Mouse (Mus musculus) intestine, embryonic 14.5 days (tissue): Measurements from ENCODE around the gene Dazap2. TPM values are rescaled to one million over a fixed set of nuclear protein-coding genes. Genes with fewer than 3 reads are reported as not detected.

Experiments
- ATAC-seq: fragments of 200-750 bp; cut with Nextera tagmentation; replicated peaks from 2 replicates; pipeline ENCODE4 v1.8.0; 2017; ENCODE audit warnings: low read depth, moderate number of reproducible peaks, moderate TSS enrichment, moderate library complexity; ENCODE audit not compliant: low FRiP score, low TSS enrichment
- DNase-seq: peaks from one replicate; pipeline ENCODE4 v3.0.0-alpha.2; 2018; ENCODE audit warnings: low spot score
- H3K27ac ChIP-seq: fragments of 300-500 bp; sonication (generic); 2 replicates; pipeline ENCODE4 v1.5.1; 2014; ENCODE audit warnings: low read depth, mild to moderate bottlenecking, control low read depth
- H3K27me3 ChIP-seq: fragments of 300-500 bp; sonication (generic); replicated peaks from 2 replicates; pipeline ENCODE4 v1.6.1; 2014; ENCODE audit warnings: low read length, control low read depth; ENCODE audit not compliant: control insufficient read depth, insufficient read depth
- H3K36me3 ChIP-seq: fragments of 300-500 bp; sonication (generic); 2 replicates; pipeline ENCODE4 v1.6.1; 2014; ENCODE audit warnings: low read length, control low read depth; ENCODE audit not compliant: control insufficient read depth, insufficient read depth
- H3K4me1 ChIP-seq: fragments of 300-500 bp; sonication (generic); replicated peaks from 2 replicates; pipeline ENCODE4 v1.6.1; 2014; ENCODE audit warnings: low read length, control low read depth, mixed read lengths; ENCODE audit not compliant: control insufficient read depth, insufficient read depth
- H3K4me2 ChIP-seq: fragments of 300-500 bp; sonication (generic); 2 replicates; pipeline ENCODE4 v1.6.1; 2014; ENCODE audit warnings: low read length
- H3K4me3 ChIP-seq: fragments of 300-500 bp; sonication (generic); 2 replicates; pipeline ENCODE4 v1.5.1; 2014; ENCODE audit warnings: low read depth, low read length, control low read depth, mixed read lengths
- H3K9ac ChIP-seq: fragments of 300-500 bp; sonication (generic); 2 replicates; pipeline ENCODE4 v1.6.1; 2014; ENCODE audit warnings: mild to moderate bottlenecking, low read length
- H3K9me3 ChIP-seq: fragments of 300-500 bp; sonication (generic); 2 replicates; pipeline ENCODE4 v1.6.1; 2016; ENCODE audit warnings: low read length, control low read depth; ENCODE audit not compliant: control insufficient read depth
- WGBS: fragments of 180-500 bp; shearing (Covaris S2); extraction: QIAGEN DNeasy Blood & Tissue Kit; methylation state at CpG from one replicate; pipeline ENCODE4 v1.1.7; 2014; 5-methylcytosine and 5-hydroxymethylcytosine counted together
- polyA plus RNA-seq: library from polyadenylated mRNA; unstranded; fragments of >200 nt; fragmentation: Nextera tagmentation; extraction: Ambion mirVana; gene quantifications from 2 replicates; pipeline ENCODE4 v1.2.1, GENCODE M21; 2014

The Dazap2 gene
- polyA plus RNA-seq, 1 experiment from 2014 or later, result 269 TPM

DNA sequence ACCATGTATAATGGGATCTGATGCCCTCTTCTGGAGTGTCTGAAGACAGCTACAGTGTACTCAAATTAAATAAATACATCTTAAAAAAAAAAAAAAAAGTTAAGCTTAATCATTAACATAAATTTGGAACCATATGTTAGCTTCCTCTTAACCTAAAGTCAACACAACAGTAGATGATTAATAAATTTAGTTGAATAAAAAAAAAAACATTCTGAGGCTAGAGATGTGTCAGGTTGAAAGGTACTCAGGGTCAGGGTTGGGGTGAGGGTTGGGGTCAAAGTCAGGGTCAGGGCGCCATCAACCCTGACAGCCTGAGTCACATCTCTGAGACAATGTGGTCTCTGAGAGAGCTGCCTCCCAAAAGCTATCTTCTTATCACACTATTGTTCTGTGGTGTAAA, 39.1 kb downstream of the Dazap2 start:
- H3K4me1 ChIP-seq, result no peaks in the 10 kb centered on the region
- WGBS, result 74% methylated on average over 1 of the region's 1 CpGs
- no peaks in the 10 kb centered on the region for H3K27me3 ChIP-seq
- H3K4me2 ChIP-seq, result no peak overlapping the region
- no peaks in the 10 kb centered on the region for H3K9me3 ChIP-seq
- no peak overlapping the region for H3K9ac ChIP-seq
- no peak overlapping the region for H3K4me3 ChIP-seq
- no peak for ATAC-seq
- no peak for DNase-seq
- H3K36me3 ChIP-seq, result no peaks in the 10 kb centered on the region
- no peak overlapping the region for H3K27ac ChIP-seq

DNA sequence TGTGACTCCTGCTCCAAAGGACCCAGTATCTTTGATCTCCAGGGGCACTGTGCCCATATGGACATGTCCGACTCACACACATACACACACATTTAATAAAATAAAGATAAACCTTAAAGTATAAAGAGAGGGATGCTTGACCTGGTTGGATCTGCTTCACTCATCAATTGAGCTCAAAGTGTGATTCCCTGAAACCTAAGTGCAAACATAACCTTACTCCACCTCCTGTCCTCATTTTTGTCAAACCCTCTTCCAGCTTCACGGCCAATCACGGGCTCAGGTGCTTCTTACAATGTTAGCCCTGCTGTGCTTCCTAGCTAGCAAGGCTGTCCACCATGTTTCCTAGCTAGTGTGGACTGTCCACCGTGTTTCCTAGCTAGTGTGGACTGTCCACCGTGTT, 40.1 kb downstream of the Dazap2 start:
- ATAC-seq (no peak), DNase-seq (no peak)
- WGBS, result 83% methylated on average over 5 of the region's 5 CpGs

DNA sequence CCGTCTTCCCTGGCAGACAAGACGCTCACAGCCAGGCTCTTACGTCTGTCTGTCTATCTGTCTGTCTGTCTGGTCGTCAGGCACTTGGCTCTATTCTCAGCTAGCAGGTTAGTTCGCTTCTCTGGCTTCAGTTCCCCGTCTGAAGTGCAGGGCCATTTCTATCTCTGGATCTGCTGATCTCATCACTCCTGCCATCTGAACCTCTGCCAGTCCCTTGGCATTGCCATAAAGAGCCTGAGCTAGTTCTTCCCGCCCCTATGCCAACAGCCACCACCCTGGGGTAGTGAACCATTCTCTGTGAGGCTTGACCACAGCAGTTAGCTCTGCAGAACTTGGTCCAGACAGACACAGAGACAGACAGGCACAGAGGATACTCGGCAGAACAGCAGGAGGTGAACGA, 45.2 kb downstream of the Dazap2 start:
- DNase-seq, result no peak
- Histone ChIP-seq H3K9ac (no peak overlapping the region), H3K27ac (no peak overlapping the region), H3K36me3 (no peaks in the 10 kb centered on the region), H3K4me1 (no peaks in the 10 kb centered on the region), H3K4me2 (no peak overlapping the region), H3K27me3 (no peaks in the 10 kb centered on the region), H3K9me3 (no peaks in the 10 kb centered on the region), H3K4me3 (no peak overlapping the region)
- WGBS, result 82% methylated on average over 9 of the region's 9 CpGs
- ATAC-seq, result no peak

More for the DNA sequence above, 40.1 kb downstream of the Dazap2 start:
- no peaks in the 10 kb centered on the region for H3K9me3 ChIP-seq
- no peak overlapping the region for H3K9ac ChIP-seq
- H3K4me3 ChIP-seq, result no peak overlapping the region
- no peaks in the 10 kb centered on the region for H3K4me1 ChIP-seq
- H3K27me3 ChIP-seq, result no peaks in the 10 kb centered on the region
- H3K4me2 ChIP-seq, result no peak overlapping the region
- H3K36me3 ChIP-seq, result no peaks in the 10 kb centered on the region
- H3K27ac ChIP-seq, result no peak overlapping the region

DNA sequence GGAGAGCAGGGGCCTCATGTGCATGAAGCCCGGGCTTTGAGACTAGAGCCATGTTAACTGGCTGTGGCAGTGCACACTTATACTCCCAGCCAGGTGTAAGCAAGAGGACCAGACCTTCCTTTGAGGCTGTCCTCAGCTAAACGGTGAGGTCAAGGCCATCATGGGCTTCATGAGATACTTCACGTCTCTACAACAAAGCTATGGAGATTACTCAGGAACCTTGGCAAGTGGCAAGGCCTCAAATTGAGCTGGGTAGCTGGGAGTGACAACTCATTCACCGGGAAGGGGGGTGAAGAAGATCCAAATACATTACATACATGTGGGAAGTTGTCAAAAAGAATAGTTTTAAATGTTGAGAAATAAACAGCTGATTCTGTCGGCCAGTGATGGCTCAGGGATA, 45.7 kb downstream of the Dazap2 start:
- 87% methylated on average over 5 of the region's 5 CpGs for WGBS
- H3K9me3 ChIP-seq, result no peaks in the 10 kb centered on the region
- no peak overlapping the region for H3K4me3 ChIP-seq
- H3K4me1 ChIP-seq, result no peaks in the 10 kb centered on the region
- no peak overlapping the region for H3K4me2 ChIP-seq
- no peaks in the 10 kb centered on the region for H3K36me3 ChIP-seq
- DNase-seq, result no peak
- no peak overlapping the region for H3K9ac ChIP-seq
- no peaks in the 10 kb centered on the region for H3K27me3 ChIP-seq
- ATAC-seq, result no peak
- H3K27ac ChIP-seq, result no peak overlapping the region

DNA sequence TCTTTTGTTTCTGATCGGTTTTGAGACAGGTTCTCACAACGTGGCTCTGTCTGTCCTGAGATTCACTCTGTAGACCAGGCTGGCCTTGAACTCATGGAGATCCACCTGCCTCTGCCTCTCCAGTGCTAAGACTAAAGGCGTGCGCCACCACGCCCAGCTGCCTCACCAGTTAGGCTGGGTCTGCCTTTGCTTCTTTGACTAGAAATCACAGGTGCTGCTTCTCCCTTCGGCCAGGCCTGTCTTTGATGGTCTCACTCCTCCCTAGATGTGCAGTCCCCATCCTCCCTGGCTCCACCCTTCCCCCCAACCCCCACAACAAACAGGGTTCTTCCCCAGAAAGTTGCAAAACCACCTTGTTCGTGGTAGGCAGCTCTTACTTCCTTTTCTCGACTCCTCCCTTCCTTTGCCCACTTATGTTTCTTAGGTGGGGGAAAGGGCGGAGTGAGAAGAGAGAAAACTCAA, 49.7 kb downstream of the Dazap2 start:
- no peaks in the 10 kb centered on the region for H3K27me3 ChIP-seq
- no peaks in the 10 kb centered on the region for H3K36me3 ChIP-seq
- H3K9ac ChIP-seq, result no peak overlapping the region
- H3K4me2 ChIP-seq, result no peak overlapping the region
- ATAC-seq (no peak), DNase-seq (no peak)
- H3K4me3 ChIP-seq, result no peak overlapping the region
- H3K27ac ChIP-seq, result no peak overlapping the region
- peaks cover 22% of the 10 kb centered on the region for H3K4me1 ChIP-seq
- H3K9me3 ChIP-seq, result no peaks in the 10 kb centered on the region
- 71% methylated on average over 9 of the region's 9 CpGs for WGBS

DNA sequence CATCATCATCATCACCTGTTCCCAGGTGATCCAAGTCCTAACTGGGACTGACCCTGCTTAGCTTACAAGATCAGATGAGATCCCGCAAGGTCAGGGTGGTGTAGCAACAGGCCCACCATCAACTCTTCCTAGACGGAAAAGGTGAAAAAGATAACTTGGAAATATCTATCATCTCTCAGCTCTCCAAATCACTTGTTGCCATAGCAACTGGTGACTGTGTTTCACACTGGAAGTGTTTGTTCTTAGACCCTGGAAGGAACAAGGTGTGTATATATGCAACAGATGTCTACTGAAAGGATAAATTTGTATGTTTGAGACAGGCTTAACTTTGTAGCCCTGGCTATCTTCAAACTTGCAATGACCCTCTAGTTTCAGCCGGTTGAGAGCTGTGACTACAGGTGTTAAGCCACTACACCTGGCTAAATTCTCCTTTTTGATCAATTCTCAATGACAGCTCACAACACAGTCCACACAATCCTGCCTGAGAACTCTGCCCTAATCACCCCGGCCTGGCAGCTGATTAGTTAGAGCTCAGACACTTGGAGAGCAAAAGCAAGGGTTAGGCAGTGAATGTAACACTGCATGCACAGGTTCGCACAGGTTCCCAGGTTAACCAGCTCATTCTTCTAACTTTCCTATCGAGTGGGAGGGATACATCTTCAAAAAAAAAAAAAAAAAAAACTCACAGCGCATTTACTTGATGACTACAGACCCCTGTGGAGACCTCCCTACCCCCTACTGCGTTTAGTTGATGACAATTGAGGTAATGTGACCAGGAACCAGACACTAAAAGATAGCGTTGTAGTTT, 50.5 kb downstream of the Dazap2 start:
- H3K4me2 ChIP-seq, result no peak overlapping the region
- H3K9me3 ChIP-seq, result no peaks in the 10 kb centered on the region
- no peaks in the 10 kb centered on the region for H3K27me3 ChIP-seq
- peak; percentile 31; the same call in 1 of the 2 replicates for ATAC-seq
- H3K4me3 ChIP-seq, result no peak overlapping the region
- no peak for DNase-seq
- no peaks in the 10 kb centered on the region for H3K36me3 ChIP-seq
- WGBS, result 27% methylated on average over 9 of the region's 9 CpGs
- peak overlapping the region; percentile 57; the same call in 1 of the 2 replicates for H3K27ac ChIP-seq
- no peak overlapping the region for H3K9ac ChIP-seq
- H3K4me1 ChIP-seq, result peaks cover 22% of the 10 kb centered on the region

DNA sequence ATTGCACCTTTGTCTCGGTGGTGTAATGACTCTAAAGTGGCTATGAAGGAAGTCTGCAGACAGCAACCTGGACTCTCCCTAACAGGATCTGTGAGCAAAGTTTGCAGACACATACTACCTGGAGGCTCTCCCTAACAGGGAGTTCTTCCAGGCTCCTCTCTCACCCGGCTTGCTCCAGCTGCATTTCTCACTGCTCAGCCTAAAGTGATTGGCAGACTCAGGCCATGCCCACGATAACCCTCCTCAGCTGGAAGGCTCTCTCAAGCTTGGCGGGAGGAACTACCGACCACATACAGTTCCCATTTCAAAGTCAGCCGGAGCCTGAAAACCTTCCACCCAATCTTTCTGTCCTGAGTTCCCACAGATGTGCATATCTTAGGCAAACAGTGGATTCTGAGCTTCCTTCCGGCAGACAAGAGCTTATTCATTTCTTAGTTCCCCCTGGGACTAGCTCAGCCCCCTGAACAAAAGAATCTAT, 51.1 kb downstream of the Dazap2 start:
- Histone ChIP-seq H3K4me1 (peaks cover 22% of the 10 kb centered on the region), H3K4me3 (no peak overlapping the region), H3K27me3 (no peaks in the 10 kb centered on the region), H3K9me3 (no peaks in the 10 kb centered on the region), H3K9ac (no peak overlapping the region), H3K4me2 (no peak overlapping the region), H3K36me3 (no peaks in the 10 kb centered on the region), H3K27ac (peak overlapping the region; percentile 57)
- peak; percentile 34; the same call in 1 of the 2 replicates for ATAC-seq
- 7% methylated on average over 7 of the region's 7 CpGs for WGBS
- DNase-seq, result peak; percentile 67

DNA sequence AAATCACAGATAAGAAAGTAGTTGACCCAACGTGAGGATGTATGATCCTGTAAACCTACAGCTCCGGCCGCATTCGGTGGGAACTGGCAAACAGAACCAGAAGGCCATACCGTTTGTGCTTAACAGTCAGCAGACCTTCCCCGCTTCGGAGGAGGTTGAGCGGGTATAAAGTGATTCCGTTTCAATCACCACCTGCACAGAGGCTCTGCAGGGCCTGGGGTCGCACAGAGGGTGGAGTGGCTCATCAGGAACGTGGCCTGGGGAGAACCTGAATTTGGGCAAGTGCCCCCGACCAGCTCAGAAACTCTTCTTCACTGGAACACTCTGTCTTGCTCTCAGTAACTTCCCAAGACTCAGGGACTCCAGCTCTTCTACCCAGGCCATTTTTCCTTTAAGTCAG, 51.7 kb downstream of the Dazap2 start:
- no peaks in the 10 kb centered on the region for H3K9me3 ChIP-seq
- H3K4me1 ChIP-seq, result peaks cover 22% of the 10 kb centered on the region
- H3K9ac ChIP-seq, result no peak overlapping the region
- no peak overlapping the region for H3K4me3 ChIP-seq
- ATAC-seq (no peak), DNase-seq (no peak)
- H3K27ac ChIP-seq, result peak overlapping the region; percentile 57
- no peaks in the 10 kb centered on the region for H3K27me3 ChIP-seq
- H3K4me2 ChIP-seq, result no peak overlapping the region
- 21% methylated on average over 12 of the region's 12 CpGs for WGBS
- H3K36me3 ChIP-seq, result no peaks in the 10 kb centered on the region

DNA sequence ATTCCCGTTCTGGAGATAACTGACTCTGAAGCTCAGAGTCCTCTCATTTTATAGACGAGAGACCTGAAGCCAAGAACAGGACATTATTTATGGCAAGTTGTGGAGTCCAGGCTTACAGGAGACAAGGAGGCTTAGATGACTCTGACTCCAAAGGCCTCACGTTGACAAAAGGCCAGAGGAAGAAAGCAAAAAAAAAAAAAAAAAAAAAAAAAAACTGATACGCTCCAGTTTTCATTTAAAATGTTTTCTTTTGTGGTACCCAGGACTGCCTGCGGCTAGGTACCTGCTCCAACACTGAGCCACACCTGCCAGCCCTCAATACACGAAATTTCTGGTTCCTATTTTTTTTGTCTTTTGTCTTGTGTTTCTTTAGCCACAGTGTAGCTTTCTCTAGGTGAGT, 52.3 kb downstream of the Dazap2 start:
- no peaks in the 10 kb centered on the region for H3K36me3 ChIP-seq
- DNase-seq, result no peak
- peaks cover 22% of the 10 kb centered on the region for H3K4me1 ChIP-seq
- H3K9me3 ChIP-seq, result no peaks in the 10 kb centered on the region
- 62% methylated on average over 6 of the region's 6 CpGs for WGBS
- H3K4me2 ChIP-seq, result no peak overlapping the region
- no peak overlapping the region for H3K4me3 ChIP-seq
- peak overlapping the region; percentile 57; the same call in 1 of the 2 replicates for H3K27ac ChIP-seq
- H3K9ac ChIP-seq, result no peak overlapping the region
- H3K27me3 ChIP-seq, result no peaks in the 10 kb centered on the region
- ATAC-seq, result no peak
